Mouse (Mus musculus) left cerebral cortex, postnatal 14 days (tissue): Measurements from ENCODE around the gene Gli2. TPM values are rescaled to one million over a fixed set of nuclear protein-coding genes. Genes with fewer than 3 reads are reported as not detected.

Experiments
- DNase-seq, 2 experiments: peaks; one replicate each; pipeline ENCODE4 v3.0.0; 2021 to 2022; ENCODE audit warnings: low spot score in 2 of 2, mixed read lengths in 1 of 2
- intact Hi-C: fragments of 180-260 bp; cut with DNase I; formaldehyde crosslinking; loops from one replicate; pipeline ENCODE4 v1.15.1; 2025
- total RNA-seq, 2 experiments: library from RNA; stranded (reverse); gene quantifications; 2 replicates each; pipeline ENCODE4 v1.2.3; 2021

Gli2 gene
- total RNA-seq, 2 experiments from 2014 or later = 3.3 to 3.8 TPM

- DNase-seq = no peak
- intact Hi-C loops = no loop called here
Measured at GRCm38 (mm10) chr1:118967281-118967680, 86.1 kb downstream of the Gli2 start.

DNA sequence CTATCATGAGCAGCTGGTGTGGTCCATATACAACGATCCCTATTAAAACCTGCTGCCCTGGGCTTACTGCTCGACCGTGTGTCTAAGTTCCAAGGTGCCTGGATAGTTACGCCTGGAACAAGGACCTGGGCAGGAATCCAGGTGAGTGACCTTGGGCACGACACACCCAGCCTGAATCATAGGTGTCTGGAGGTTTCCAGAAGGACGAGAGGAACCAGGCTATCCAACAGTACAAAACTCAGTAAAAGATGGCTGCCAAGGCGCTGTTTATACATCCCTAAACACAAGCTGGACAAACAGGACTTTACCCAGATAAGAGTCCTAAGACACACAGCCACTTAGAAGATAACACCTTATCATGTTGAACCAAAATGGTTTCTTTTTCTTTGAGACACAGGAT is 94.8 kb downstream of the Gli2 start:
- DNase-seq = no peak
- intact Hi-C loops = no loop called here

GRCm38 (mm10) chr1:118955791-118956190 is 97.6 kb downstream of the Gli2 start:
- no peak for DNase-seq

DNA sequence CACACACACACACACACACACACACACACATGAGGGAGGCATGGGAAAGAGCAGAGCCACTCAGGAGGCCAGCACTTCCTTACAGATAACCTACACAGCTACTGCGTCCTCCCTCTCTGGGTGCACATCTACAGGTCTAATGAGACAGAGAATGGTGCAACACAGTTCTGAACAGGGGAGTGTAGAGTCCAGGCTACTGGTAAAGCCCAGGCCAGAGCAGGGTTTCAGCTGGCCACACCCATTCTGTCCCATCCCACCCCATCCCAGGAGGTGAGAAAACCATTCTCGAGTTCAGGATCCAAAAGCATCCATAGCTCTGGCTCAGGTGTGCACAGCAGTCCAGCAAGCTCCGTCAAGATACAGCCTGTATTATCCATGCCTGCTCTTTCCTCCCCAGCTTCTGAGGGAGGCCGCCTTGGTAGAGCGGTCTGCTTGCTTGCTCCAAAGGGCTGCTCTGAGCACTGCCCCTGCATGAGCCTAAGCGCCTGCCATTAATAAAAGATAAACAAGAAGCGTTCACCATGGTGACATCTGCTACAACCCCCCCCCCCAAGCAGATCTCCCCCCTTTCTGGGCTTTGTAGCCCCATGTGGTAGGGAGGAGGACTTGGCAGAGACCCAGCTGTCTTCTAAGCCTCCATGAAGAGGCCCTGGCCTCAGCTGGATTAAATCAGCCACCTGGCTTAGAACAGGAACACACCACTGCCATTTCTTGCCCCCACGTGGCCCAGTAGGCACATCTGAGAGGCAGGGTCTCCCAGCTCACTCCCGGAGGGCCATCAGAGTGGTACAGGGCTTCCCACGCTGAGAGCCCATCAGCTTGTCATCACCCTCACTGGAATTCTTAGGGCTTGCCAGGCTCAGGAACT is 98.8 kb downstream of the Gli2 start:
- DNase-seq = peak; percentile 7 to 36
- intact Hi-C loops = no loop called here

More at GRCm38 (mm10) chr1:118955791-118956190, 97.6 kb downstream of the Gli2 start:
- intact Hi-C loops = no loop called here

DNA sequence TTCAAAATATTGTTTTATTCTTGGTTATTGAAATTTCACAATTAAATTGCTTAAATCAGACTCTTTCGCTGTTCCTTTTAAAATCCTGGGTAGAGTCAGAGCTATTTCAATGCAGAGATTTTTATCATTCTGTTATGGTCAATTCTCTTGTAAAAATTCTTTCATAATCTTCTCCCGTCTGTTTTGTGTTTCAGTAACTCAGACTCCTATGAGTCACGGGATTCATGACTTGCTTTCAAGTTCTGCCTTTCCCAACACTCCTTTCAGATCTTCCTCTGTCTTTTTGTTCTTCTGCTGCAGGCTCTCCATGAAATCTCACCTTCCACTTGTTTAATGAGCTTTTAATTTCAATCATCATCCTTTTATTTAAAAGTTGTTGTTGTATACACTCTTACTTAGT is 100.4 kb downstream of the Gli2 start:
- intact Hi-C loops = no loop called here

GRCm38 (mm10) chr1:118952318-118952717 is 101.1 kb downstream of the Gli2 start:
- intact Hi-C loops = no loop called here
- DNase-seq = no peak

More for the DNA sequence above, 100.4 kb downstream of the Gli2 start:
- no peak for DNase-seq

DNA sequence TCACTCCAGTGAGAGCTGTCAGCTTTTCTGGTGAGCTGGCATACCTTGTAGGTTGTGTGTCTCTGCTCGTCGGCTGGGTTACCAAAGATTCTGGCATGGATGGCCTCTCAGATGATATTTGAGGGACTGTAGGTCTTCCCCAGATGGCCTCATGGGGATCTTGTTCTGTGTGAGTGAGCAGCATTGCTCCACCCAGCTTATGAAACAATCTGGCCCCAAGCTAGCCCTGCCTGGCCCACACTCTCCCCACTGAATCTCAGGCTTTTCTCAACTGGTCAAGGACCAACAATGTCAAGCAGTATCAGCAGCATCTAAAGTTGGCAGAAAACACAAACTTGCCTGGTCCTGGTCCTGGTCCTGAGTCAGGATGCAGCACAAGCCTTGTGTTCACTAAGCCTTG is 105.0 kb downstream of the Gli2 start:
- intact Hi-C loops = no loop called here

DNA sequence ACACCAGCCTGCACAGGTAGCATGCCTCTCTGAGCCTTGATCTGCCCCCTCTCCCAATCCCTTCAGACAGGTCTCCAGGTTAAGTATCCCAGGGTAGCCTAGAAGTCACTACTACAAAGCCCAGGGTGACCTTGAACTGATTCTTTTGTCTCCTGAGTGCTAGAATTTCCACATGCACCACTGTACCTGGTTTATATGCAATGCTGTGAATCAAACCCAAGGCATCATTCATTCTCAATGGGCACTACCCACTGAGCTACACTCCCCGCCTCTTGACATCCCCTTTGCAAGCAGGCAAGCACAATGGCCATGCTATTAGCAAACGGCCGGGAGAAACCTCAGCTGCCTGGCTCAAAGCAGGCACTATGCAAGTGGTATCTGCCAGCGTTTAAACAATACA is 106.2 kb downstream of the Gli2 start:
- DNase-seq = no peak
- intact Hi-C loops = no loop called here

More for the DNA sequence above, 105.0 kb downstream of the Gli2 start:
- DNase-seq = no peak

DNA sequence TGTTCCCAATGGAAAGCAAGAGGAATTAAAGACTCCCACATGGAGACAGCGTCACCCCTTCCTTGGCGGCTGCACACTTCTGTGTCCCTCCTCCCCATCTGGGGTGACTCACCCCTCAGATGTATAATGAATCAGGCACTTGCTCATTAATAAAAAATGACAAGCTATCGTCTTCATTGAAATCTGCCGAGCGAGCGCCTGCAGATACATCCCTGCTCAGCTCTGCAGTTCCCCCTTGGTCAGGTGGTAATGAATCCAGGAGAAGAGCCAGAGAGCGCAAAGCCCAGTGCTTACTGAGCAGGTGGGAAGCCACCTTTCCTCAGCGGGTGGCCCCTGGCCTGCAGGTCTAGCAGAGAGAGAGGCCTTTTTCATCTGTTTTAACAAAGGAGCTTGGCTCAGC is 112.1 kb downstream of the Gli2 start:
- peak in 1 of 2 experiments; percentile 7 for DNase-seq
- intact Hi-C loops = no loop called here

DNA sequence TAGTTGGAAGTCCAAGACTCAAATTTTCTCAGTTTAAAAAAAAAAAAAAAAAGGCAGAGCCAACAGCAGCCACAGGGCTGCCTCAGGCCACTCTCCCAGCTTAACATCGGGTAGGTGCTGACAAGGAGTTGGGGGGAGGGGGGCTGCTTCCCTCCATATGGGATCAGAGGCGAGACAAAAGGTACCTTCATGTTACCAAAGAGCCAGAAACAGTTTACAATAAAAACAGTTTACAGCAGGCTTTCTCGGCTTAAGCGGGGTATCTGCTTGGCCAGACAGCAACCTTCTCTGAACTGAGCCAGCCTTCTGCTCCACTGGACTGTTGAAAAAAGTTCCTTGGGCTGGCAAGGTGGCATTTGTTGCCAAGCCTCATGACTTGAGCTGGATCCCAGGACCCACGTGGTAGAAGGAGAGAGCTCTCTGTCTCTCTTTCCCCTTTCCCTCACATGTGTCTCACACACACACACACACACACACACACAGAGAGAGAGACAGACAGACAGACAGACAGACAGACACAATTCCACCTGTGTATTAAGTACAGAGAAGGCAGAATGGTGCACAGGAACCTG is 113.1 kb downstream of the Gli2 start:
- intact Hi-C loops = no loop called here
- DNase-seq = no peak

GRCm38 (mm10) chr1:118938206-118938605 is 115.2 kb downstream of the Gli2 start:
- intact Hi-C loops = no loop called here
- no peak for DNase-seq

DNA sequence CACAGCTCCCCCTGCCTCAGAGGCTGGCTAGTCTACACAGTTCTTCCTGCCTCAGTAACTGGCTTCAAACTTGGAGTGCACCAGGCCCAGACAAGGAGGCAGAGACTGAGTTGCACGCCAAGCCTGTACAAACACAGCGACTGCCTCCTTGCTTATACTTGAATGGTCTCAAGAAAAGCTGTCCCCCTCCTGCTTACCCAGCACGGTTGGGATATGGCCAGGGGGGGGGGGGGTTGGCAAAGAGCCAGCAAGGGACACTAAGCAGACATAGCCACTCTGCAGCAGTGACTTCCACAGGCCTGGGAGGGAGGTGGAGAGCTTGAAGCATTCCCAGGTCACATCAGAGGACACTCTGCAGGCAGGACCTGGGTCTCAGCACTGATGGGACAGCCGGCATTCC is 117.3 kb downstream of the Gli2 start:
- no peak for DNase-seq
- intact Hi-C loops = no loop called here

DNA sequence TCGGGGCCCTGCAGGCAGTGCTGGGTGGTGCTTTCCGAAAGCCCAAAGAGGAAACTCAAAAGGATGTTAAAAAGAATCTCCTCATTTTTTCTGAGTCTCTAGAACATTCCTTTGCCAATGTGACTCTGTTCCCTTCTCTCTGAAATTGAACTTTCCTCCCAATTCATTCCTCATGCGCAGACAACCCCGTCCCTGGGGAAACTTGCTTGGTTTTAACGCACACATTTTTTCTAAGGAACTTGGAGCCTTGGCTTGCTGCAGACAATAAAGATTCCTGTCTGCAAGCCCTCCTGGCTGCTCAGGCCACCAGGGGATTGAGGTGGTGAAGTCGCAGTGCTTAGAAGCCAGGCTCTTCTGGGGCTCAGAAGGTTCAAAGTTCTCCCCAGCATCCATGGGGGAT is 117.9 kb downstream of the Gli2 start:
- no peak for DNase-seq
- intact Hi-C loops = no loop called here

- intact Hi-C loops = no loop called here
Measured at GRCm38 (mm10) chr1:118932167-118932566, 121.3 kb downstream of the Gli2 start.

GRCm38 (mm10) chr1:118927543-118928354 is 125.7 kb downstream of the Gli2 start:
- no peak for DNase-seq
- intact Hi-C loops = no loop called here

More at GRCm38 (mm10) chr1:118932167-118932566, 121.3 kb downstream of the Gli2 start:
- DNase-seq = no peak

DNA sequence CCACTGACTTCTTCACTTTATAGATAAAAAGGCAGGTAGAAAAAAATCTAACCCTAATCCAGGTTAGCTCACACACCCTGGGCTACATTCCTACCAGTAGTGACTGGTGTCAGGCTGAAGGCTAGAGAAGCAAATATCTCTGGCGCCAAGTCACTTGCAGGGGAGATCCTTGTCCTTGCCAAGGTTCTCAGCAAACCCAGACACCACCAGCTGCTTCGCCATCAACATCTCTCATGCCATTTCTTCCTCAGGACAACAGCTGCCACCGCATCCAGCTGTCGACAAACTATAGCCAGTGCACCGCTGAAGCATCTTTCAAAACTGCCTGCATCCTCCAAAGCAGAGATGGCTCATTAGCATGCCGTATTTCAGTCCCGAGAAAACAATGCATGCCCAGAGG is 126.9 kb downstream of the Gli2 start:
- DNase-seq = no peak
- intact Hi-C loops = no loop called here

GRCm38 (mm10) chr1:118922189-118922588 is 131.2 kb downstream of the Gli2 start:
- intact Hi-C loops = no loop called here
- DNase-seq = no peak

GRCm38 (mm10) chr1:118917520-118918220 is 135.7 kb downstream of the Gli2 start:
- intact Hi-C loops = no loop called here
- no peak for DNase-seq

DNA sequence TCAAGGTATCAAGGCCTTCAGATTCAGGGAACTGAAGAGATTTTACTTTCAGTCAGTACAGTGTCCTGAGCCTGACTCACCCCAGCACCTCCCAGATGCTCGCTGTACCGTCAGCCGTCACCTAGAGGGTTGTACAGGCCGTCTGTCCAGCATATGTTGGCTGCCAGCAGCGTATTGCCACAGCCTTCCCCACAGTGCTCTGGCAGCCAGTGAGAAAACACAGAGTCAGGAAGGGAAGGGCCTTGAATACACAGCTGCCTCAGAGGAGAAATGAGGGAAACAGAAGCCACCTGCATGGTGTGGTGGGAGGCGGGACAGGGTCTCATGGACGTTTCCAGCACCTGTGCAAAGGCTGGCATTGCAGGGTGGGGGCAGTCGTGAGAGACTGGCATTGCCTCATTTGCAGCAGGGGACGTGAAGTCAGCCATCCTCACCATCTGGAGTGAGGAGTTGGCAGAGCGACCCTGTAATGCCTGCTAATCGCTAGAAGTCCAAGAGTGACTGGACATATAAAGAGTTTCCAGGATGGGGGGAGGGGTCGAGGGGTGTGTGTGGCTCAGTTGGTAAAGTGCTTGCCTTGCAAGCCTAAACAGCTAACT is 136.8 kb downstream of the Gli2 start:
- no peak for DNase-seq
- intact Hi-C loops = no loop called here
